Mouse (Mus musculus) hindbrain, embryonic 15.5 days (tissue): ENCODE measurements around the gene Plekhg6. TPM values are rescaled to one million over a fixed set of nuclear protein-coding genes. Genes with fewer than 3 reads are reported as not detected.
A peak's percentile ranks its signal among the peaks of the same experiment; 100 is the strongest.

Experiments used
- ATAC-seq: fragments of 200-750 bp; cut with Nextera tagmentation; 2 replicates; pipeline ENCODE4 v1.8.0; 2017; ENCODE audit warnings: low read depth, moderate number of reproducible peaks, moderate TSS enrichment; ENCODE audit not compliant: low FRiP score
- H3K27ac ChIP-seq: fragments of 300-500 bp; sonication (generic); replicated peaks from 2 replicates; pipeline ENCODE4 v1.5.1; 2015; ENCODE audit warnings: mild to moderate bottlenecking, inconsistent platforms
- H3K27me3 ChIP-seq: fragments of 300-500 bp; sonication (generic); 2 replicates; pipeline ENCODE4 v1.6.1; 2015; ENCODE audit warnings: control low read depth, inconsistent platforms
- H3K36me3 ChIP-seq: fragments of 300-500 bp; sonication (generic); 2 replicates; pipeline ENCODE4 v1.6.1; 2015; ENCODE audit warnings: control low read depth, inconsistent platforms
- H3K4me1 ChIP-seq: fragments of 300-500 bp; sonication (generic); replicated peaks from 2 replicates; pipeline ENCODE4 v1.6.1; 2015; ENCODE audit warnings: control low read depth, inconsistent platforms
- H3K4me2 ChIP-seq: fragments of 300-500 bp; sonication (generic); 2 replicates; pipeline ENCODE4 v1.6.1; 2015; ENCODE audit warnings: moderate library complexity, mild to moderate bottlenecking, inconsistent platforms
- H3K4me3 ChIP-seq: fragments of 300-500 bp; sonication (generic); 2 replicates; pipeline ENCODE4 v1.5.1; 2015; ENCODE audit warnings: mild to moderate bottlenecking, inconsistent platforms
- H3K9ac ChIP-seq: fragments of 300-500 bp; sonication (generic); 2 replicates; pipeline ENCODE4 v1.6.1; 2015; ENCODE audit warnings: inconsistent platforms
- H3K9me3 ChIP-seq: fragments of 300-500 bp; sonication (generic); 2 replicates; pipeline ENCODE4 v1.6.1; 2016; ENCODE audit warnings: control low read depth, inconsistent platforms
- WGBS: fragments of 180-500 bp; shearing (Covaris S2); methylation state at CpG from one replicate; pipeline ENCODE4 v1.1.7; 2015; 5-methylcytosine and 5-hydroxymethylcytosine counted together
- polyA plus RNA-seq: library from polyadenylated mRNA; unstranded; fragments of >200 nt; fragmentation: Nextera tagmentation; extraction: Ambion mirVana; gene quantifications from 2 replicates; pipeline ENCODE4 v1.2.1, GENCODE M21; 2015

Plekhg6 gene
- polyA plus RNA-seq, 1 experiment from 2014 or later: 0.16 TPM

GRCm38 (mm10) chr6:125359999-125360398 is 20.6 kb downstream of the Plekhg6 start:
- no peak overlapping the region for H3K4me2 ChIP-seq
- no peaks in the 10 kb centered on the region for H3K36me3 ChIP-seq
- no peak overlapping the region for H3K9ac ChIP-seq
- no peak for ATAC-seq
- H3K4me1 ChIP-seq: peaks cover 39% of the 10 kb centered on the region
- H3K4me3 ChIP-seq: no peak overlapping the region
- H3K9me3 ChIP-seq: no peaks in the 10 kb centered on the region
- WGBS: 56% methylated on average over 9 of the region's 9 CpGs
- no peak overlapping the region for H3K27ac ChIP-seq
- peaks cover 40% of the 10 kb centered on the region for H3K27me3 ChIP-seq

- ATAC-seq: no peak
- Histone ChIP-seq H3K4me2 (no peak overlapping the region), H3K9ac (no peak overlapping the region), H3K4me3 (no peak overlapping the region), H3K27me3 (peaks cover 14% of the 10 kb centered on the region), H3K36me3 (no peaks in the 10 kb centered on the region), H3K27ac (no peak overlapping the region), H3K4me1 (peaks cover 27% of the 10 kb centered on the region), H3K9me3 (no peaks in the 10 kb centered on the region)
- 88% methylated on average over 15 of the region's 15 CpGs for WGBS
Measured at GRCm38 (mm10) chr6:125357334-125357733, 23.3 kb downstream of the Plekhg6 start.

- no peaks in the 10 kb centered on the region for H3K9me3 ChIP-seq
- peaks cover 10% of the 10 kb centered on the region; the same call in 1 of the 2 replicates for H3K27me3 ChIP-seq
- peaks cover 20% of the 10 kb centered on the region for H3K4me1 ChIP-seq
- no peak for ATAC-seq
- no peak overlapping the region for H3K4me2 ChIP-seq
- no peak overlapping the region for H3K27ac ChIP-seq
- no peak overlapping the region for H3K9ac ChIP-seq
- WGBS: 49% methylated on average over 8 of the region's 8 CpGs
- no peak overlapping the region for H3K4me3 ChIP-seq
- H3K36me3 ChIP-seq: no peaks in the 10 kb centered on the region
Measured at GRCm38 (mm10) chr6:125356264-125356663, 24.3 kb downstream of the Plekhg6 start.

- Histone ChIP-seq H3K9ac (no peak overlapping the region), H3K36me3 (no peaks in the 10 kb centered on the region), H3K27me3 (peaks cover under 1% of the 10 kb centered on the region; the same call in 1 of the 2 replicates), H3K4me3 (no peak overlapping the region), H3K9me3 (no peaks in the 10 kb centered on the region), H3K27ac (no peak overlapping the region), H3K4me1 (peaks cover 17% of the 10 kb centered on the region), H3K4me2 (peak overlapping the region; percentile 28)
- no peak for ATAC-seq
- WGBS: 9% methylated on average over 10 of the region's 10 CpGs
Measured at GRCm38 (mm10) chr6:125355197-125355741, 25.3 kb downstream of the Plekhg6 start.

GRCm38 (mm10) chr6:125354352-125355151 is 26.0 kb downstream of the Plekhg6 start:
- Histone ChIP-seq H3K36me3 (no peaks in the 10 kb centered on the region), H3K9me3 (no peaks in the 10 kb centered on the region), H3K27ac (no peak overlapping the region), H3K4me2 (peak overlapping the region; percentile 28), H3K4me1 (peaks cover 24% of the 10 kb centered on the region), H3K4me3 (no peak overlapping the region), H3K27me3 (peaks cover 6% of the 10 kb centered on the region; the same call in 1 of the 2 replicates), H3K9ac (no peak overlapping the region)
- ATAC-seq: 0 out of 2 replicates have a peak, but pooled peaks have one; percentile 16
- WGBS: 15% methylated on average over 14 of the region's 14 CpGs

GRCm38 (mm10) chr6:125353655-125354054 is 26.9 kb downstream of the Plekhg6 start:
- H3K27ac ChIP-seq: no peak overlapping the region
- ATAC-seq: no peak
- H3K9ac ChIP-seq: no peak overlapping the region
- H3K36me3 ChIP-seq: no peaks in the 10 kb centered on the region
- H3K4me2 ChIP-seq: no peak overlapping the region
- H3K9me3 ChIP-seq: no peaks in the 10 kb centered on the region
- peaks cover 7% of the 10 kb centered on the region; the same call in 1 of the 2 replicates for H3K27me3 ChIP-seq
- WGBS: 89% methylated on average over 4 of the region's 4 CpGs
- H3K4me1 ChIP-seq: peaks cover 33% of the 10 kb centered on the region
- no peak overlapping the region for H3K4me3 ChIP-seq

GRCm38 (mm10) chr6:125353221-125353620 is 27.4 kb downstream of the Plekhg6 start:
- ATAC-seq: no peak
- H3K27me3 ChIP-seq: peaks cover 10% of the 10 kb centered on the region; the same call in 1 of the 2 replicates
- WGBS: 83% methylated on average over 11 of the region's 11 CpGs
- H3K4me2 ChIP-seq: no peak overlapping the region
- no peaks in the 10 kb centered on the region for H3K9me3 ChIP-seq
- H3K4me3 ChIP-seq: no peak overlapping the region
- no peak overlapping the region for H3K9ac ChIP-seq
- no peaks in the 10 kb centered on the region for H3K36me3 ChIP-seq
- H3K4me1 ChIP-seq: peaks cover 33% of the 10 kb centered on the region
- no peak overlapping the region for H3K27ac ChIP-seq

GRCm38 (mm10) chr6:125352811-125353210 is 27.8 kb downstream of the Plekhg6 start:
- H3K9me3 ChIP-seq: no peaks in the 10 kb centered on the region
- H3K4me3 ChIP-seq: no peak overlapping the region
- H3K4me1 ChIP-seq: peaks cover 33% of the 10 kb centered on the region
- H3K9ac ChIP-seq: no peak overlapping the region
- no peaks in the 10 kb centered on the region for H3K36me3 ChIP-seq
- WGBS: 65% methylated on average over 4 of the region's 4 CpGs
- no peak for ATAC-seq
- no peak overlapping the region for H3K4me2 ChIP-seq
- H3K27me3 ChIP-seq: peaks cover 10% of the 10 kb centered on the region; the same call in 1 of the 2 replicates
- H3K27ac ChIP-seq: no peak overlapping the region

GRCm38 (mm10) chr6:125352046-125352384 is 28.6 kb downstream of the Plekhg6 start:
- H3K9ac ChIP-seq: no peak overlapping the region
- H3K4me3 ChIP-seq: no peak overlapping the region
- no peak overlapping the region for H3K4me2 ChIP-seq
- H3K27me3 ChIP-seq: peaks cover 10% of the 10 kb centered on the region; the same call in 1 of the 2 replicates
- no peak overlapping the region for H3K27ac ChIP-seq
- H3K4me1 ChIP-seq: peaks cover 33% of the 10 kb centered on the region
- ATAC-seq: no peak
- H3K9me3 ChIP-seq: no peaks in the 10 kb centered on the region
- WGBS: 72% methylated on average over 5 of the region's 5 CpGs
- H3K36me3 ChIP-seq: no peaks in the 10 kb centered on the region

GRCm38 (mm10) chr6:125351368-125352045 is 29.1 kb downstream of the Plekhg6 start:
- ATAC-seq: no peak
- Histone ChIP-seq H3K9ac (no peak overlapping the region; the same call in 1 of the 2 replicates), H3K9me3 (no peaks in the 10 kb centered on the region), H3K27me3 (peaks cover 10% of the 10 kb centered on the region; the same call in 1 of the 2 replicates), H3K4me1 (peaks cover 33% of the 10 kb centered on the region), H3K27ac (no peak overlapping the region), H3K4me2 (peak overlapping the region; percentile 63; the same call in 1 of the 2 replicates), H3K4me3 (no peak overlapping the region), H3K36me3 (no peaks in the 10 kb centered on the region)
- 72% methylated on average over 8 of the region's 8 CpGs for WGBS

GRCm38 (mm10) chr6:125350995-125351324 is 29.6 kb downstream of the Plekhg6 start:
- Histone ChIP-seq H3K9me3 (no peaks in the 10 kb centered on the region), H3K9ac (no peak overlapping the region)

More at GRCm38 (mm10) chr6:125350995-125351324, 29.6 kb downstream of the Plekhg6 start:
- no peak overlapping the region for H3K4me3 ChIP-seq
- 87% methylated on average over 2 of the region's 2 CpGs for WGBS
- ATAC-seq: no peak
- no peaks in the 10 kb centered on the region for H3K36me3 ChIP-seq
- H3K27me3 ChIP-seq: peaks cover 10% of the 10 kb centered on the region; the same call in 1 of the 2 replicates
- no peak overlapping the region for H3K27ac ChIP-seq
- H3K4me2 ChIP-seq: peak overlapping the region; percentile 63
- peaks cover 33% of the 10 kb centered on the region for H3K4me1 ChIP-seq
